In genomic region chr3:95938835-95939234, GRCm38 (mm10) we compare ENCODE assay signal across 9 mouse cellular contexts. TPM values are rescaled to one million over a fixed set of nuclear protein-coding genes. Genes with fewer than 3 reads are reported as not detected.
DNase-seq lines count a peak whose midpoint lies in the region; ATAC-seq and TF ChIP-seq lines count a peak whose summit lies in the region.
"Had no signal": no experiment of that assay in that cellular context is flagged by ENCODE, and none has a peak within 500 bp of the region (broad histone marks: within the 10 kb centered on the region; RNA-seq: fewer than 3 reads in every experiment).

No protein-coding gene starts in this region.

- no peak overlapping the region for H3K27ac ChIP-seq in liver, adult 2 months (replicated peaks; ENCODE audit: insufficient read depth, low read depth, low read length)
- H3K27ac ChIP-seq in liver, embryonic 12.5 days, result no peak overlapping the region
- no peak overlapping the region for H3K27ac ChIP-seq in cortical plate, adult 2 months (ENCODE audit: insufficient read depth, low read length)
- H3K27ac ChIP-seq in small intestine, adult 2 months (ENCODE audit: insufficient read depth, low read depth, low read length), result no peak overlapping the region
- no peak overlapping the region for H3K27ac ChIP-seq in forebrain, embryonic 10.5 days
- H3K27ac ChIP-seq: lung, embryonic 15.5 days had no signal

- H3K9ac ChIP-seq in liver, adult 2 months (ENCODE audit: low read depth, low read length), result no peak overlapping the region
- no peak overlapping the region for H3K9ac ChIP-seq in liver, embryonic 12.5 days
- H3K9ac ChIP-seq: lung, embryonic 15.5 days had no signal

- TF ChIP-seq CTCF in liver, adult 2 months (IDR thresholded peaks at IDR 0.05; ENCODE audit: low read depth, low read length), result peak; percentile 66
- 0 out of 2 replicates have a peak, but pooled peaks have one; percentile 10 for TF ChIP-seq CTCF in cortical plate, adult 2 months (IDR thresholded peaks at IDR 0.05; ENCODE audit: extremely low read depth, insufficient read depth, low read length)
- peak; percentile 38; the same call in 1 of the 2 replicates for TF ChIP-seq CTCF in small intestine, adult 2 months (IDR thresholded peaks at IDR 0.05; ENCODE audit: extremely low read depth, insufficient read length, insufficient replicate concordance, low read depth, low read length)

- H3K79me2 ChIP-seq in liver, adult 2 months (ENCODE audit: control insufficient read depth, insufficient read depth, low read length), result no peaks in the 10 kb centered on the region

- no peaks in the 10 kb centered on the region for H3K27me3 ChIP-seq in liver, adult 2 months (ENCODE audit: control insufficient read depth, insufficient read depth, low read length)
- no peaks in the 10 kb centered on the region for H3K27me3 ChIP-seq in liver, embryonic 12.5 days (replicated peaks)
- no peaks in the 10 kb centered on the region for H3K27me3 ChIP-seq in small intestine, adult 2 months (ENCODE audit: control insufficient read depth, insufficient read depth, low read length)
- H3K27me3 ChIP-seq in forebrain, embryonic 10.5 days (ENCODE audit: poor library complexity, severe bottlenecking), result no peaks in the 10 kb centered on the region
- H3K27me3 ChIP-seq: lung, embryonic 15.5 days had no signal

- H3K4me2 ChIP-seq in liver, embryonic 12.5 days, result no peak overlapping the region
- H3K4me2 ChIP-seq: lung, embryonic 15.5 days had no signal

- no peak for ATAC-seq in liver, embryonic 12.5 days

- WGBS in liver, adult 2 months, result 96% methylated on average over 15 of the region's 15 CpGs
- 85% methylated on average over 15 of the region's 15 CpGs for WGBS in liver, embryonic 12.5 days (ENCODE audit: insufficient replicate concordance)
- WGBS in small intestine, adult 2 months, result 93% methylated on average over 15 of the region's 15 CpGs
- 92% methylated on average over 15 of the region's 15 CpGs for WGBS in forebrain, embryonic 10.5 days

- H3K9me3 ChIP-seq in liver, embryonic 12.5 days (replicated peaks), result no peaks in the 10 kb centered on the region
- no peaks in the 10 kb centered on the region for H3K9me3 ChIP-seq in forebrain, embryonic 10.5 days
- H3K9me3 ChIP-seq: lung, embryonic 15.5 days had no signal

- H3K4me3 ChIP-seq in liver, adult 2 months (ENCODE audit: insufficient read depth, low read depth, low read length), result no peak overlapping the region
- H3K4me3 ChIP-seq in liver, embryonic 12.5 days, result no peak overlapping the region
- H3K4me3 ChIP-seq in cortical plate, adult 2 months (ENCODE audit: insufficient read depth, low read length), result no peak overlapping the region
- no peak overlapping the region for H3K4me3 ChIP-seq in small intestine, adult 2 months (ENCODE audit: low read depth, low read length)
- H3K4me3 ChIP-seq in forebrain, embryonic 10.5 days, result no peak overlapping the region
- H3K4me3 ChIP-seq: lung, embryonic 15.5 days had no signal

- H3K36me3 ChIP-seq in liver, adult 2 months (ENCODE audit: control insufficient read depth, insufficient read depth, low read length), result peaks cover 29% of the 10 kb centered on the region
- H3K36me3 ChIP-seq in liver, embryonic 12.5 days, result peaks cover 96% of the 10 kb centered on the region
- H3K36me3 ChIP-seq in small intestine, adult 2 months (ENCODE audit: control insufficient read depth, insufficient read depth, low read length), result peaks cover 65% of the 10 kb centered on the region
- H3K36me3 ChIP-seq in forebrain, embryonic 10.5 days (replicated peaks), result peaks cover 98% of the 10 kb centered on the region

- peak; percentile 52 for DNase-seq in adrenal gland, postnatal 14 days
- DNase-seq in adrenal gland, postnatal 4 days (ENCODE audit: low spot score in 2 of 2), result no peak
- no peak for DNase-seq in liver, adult 2 months (ENCODE audit: extremely low read depth, low read depth, low spot score)
- DNase-seq in right cerebral cortex, postnatal 14 days, result no peak
- no peak for DNase-seq in forebrain, embryonic 10.5 days (ENCODE audit: extremely low spot score, low spot score)

- H3K4me1 ChIP-seq in liver, adult 2 months (ENCODE audit: control insufficient read depth, insufficient read depth, low read length), result no peaks in the 10 kb centered on the region
- H3K4me1 ChIP-seq in liver, embryonic 12.5 days, result no peaks in the 10 kb centered on the region
- H3K4me1 ChIP-seq in cortical plate, adult 2 months (ENCODE audit: control insufficient read depth, insufficient read depth, low read length), result no peaks in the 10 kb centered on the region
- no peaks in the 10 kb centered on the region for H3K4me1 ChIP-seq in small intestine, adult 2 months (ENCODE audit: control insufficient read depth, insufficient read depth, insufficient read length, low read length)
- no peaks in the 10 kb centered on the region for H3K4me1 ChIP-seq in forebrain, embryonic 10.5 days
- H3K4me1 ChIP-seq: lung, embryonic 15.5 days had no signal

- no peak for TF ChIP-seq POLR2A in liver, adult 2 months (IDR thresholded peaks at IDR 0.05; ENCODE audit: extremely low read depth, insufficient read depth, low read length)
- no peak for TF ChIP-seq POLR2A in cortical plate, adult 2 months (IDR thresholded peaks at IDR 0.05; ENCODE audit: extremely low read depth, insufficient read depth, low read length)
- TF ChIP-seq POLR2A in small intestine, adult 2 months (IDR thresholded peaks at IDR 0.05; ENCODE audit: low read depth, low read length), result no peak

RNA-seq across cellular contexts. Expression of gene Anp32e, which starts 9.8 kb away (rescaled TPM):
- total RNA-seq in adrenal gland, postnatal 14 days (2021), result 94.6 and 102 TPM in 2 replicates
- 100 to 1,000 TPM; 145 to 146 TPM for total RNA-seq in adrenal gland, postnatal 4 days (2021)
- total RNA-seq in liver, adult 2 months (2014; rRNA removed), result 8.5 and 11.7 TPM in 2 replicates
- 3.7 and 3.8 TPM in 2 replicates for polyA plus RNA-seq in liver, adult 2 months (2012; rRNA removed)
- 185 and 198 TPM in 2 replicates for polyA plus RNA-seq in liver, embryonic 12.5 days (2016; fragmentation: Nextera tagmentation; extraction: Ambion mirVana)
- 69.8 and 85.5 TPM in 2 replicates for polyA plus RNA-seq in cortical plate, adult 2 months (2012; rRNA removed)
- polyA plus RNA-seq in small intestine, adult 2 months (2012; rRNA removed), result 4.7 and 8.7 TPM in 2 replicates
- polyA plus RNA-seq in forebrain, embryonic 10.5 days (2016; fragmentation: Nextera tagmentation; extraction: Ambion mirVana), result 421 and 423 TPM in 2 replicates

RNA-seq across cellular contexts. Expression of gene Car14, which starts 34.3 kb away (rescaled TPM):
- 20.1 and 20.3 TPM in 2 replicates for total RNA-seq in adrenal gland, postnatal 14 days (2021)
- 1 to 10 TPM; 2.3 to 2.5 TPM for total RNA-seq in adrenal gland, postnatal 4 days (2021)
- 24.5 and 35.6 TPM in 2 replicates for total RNA-seq in liver, adult 2 months (2014; rRNA removed)
- 47.9 and 56.8 TPM in 2 replicates for polyA plus RNA-seq in liver, adult 2 months (2012; rRNA removed)
- 10.3 and 10.6 TPM in 2 replicates for polyA plus RNA-seq in liver, embryonic 12.5 days (2016; fragmentation: Nextera tagmentation; extraction: Ambion mirVana)
- 19.9 and 22.3 TPM in 2 replicates for polyA plus RNA-seq in cortical plate, adult 2 months (2012; rRNA removed)
- polyA plus RNA-seq in small intestine, adult 2 months (2012; rRNA removed), result 0.75 and 0.81 TPM in 2 replicates
- 98.8 and 119 TPM in 2 replicates for polyA plus RNA-seq in forebrain, embryonic 10.5 days (2016; fragmentation: Nextera tagmentation; extraction: Ambion mirVana)

RNA-seq across cellular contexts. Expression of gene Aph1a, which starts 45.1 kb away (rescaled TPM):
- 165 and 175 TPM in 2 replicates for total RNA-seq in adrenal gland, postnatal 14 days (2021)
- 100 to 1,000 TPM; 156 to 163 TPM for total RNA-seq in adrenal gland, postnatal 4 days (2021)
- total RNA-seq in liver, adult 2 months (2014; rRNA removed), result 36.2 and 43.2 TPM in 2 replicates
- 181 and 255 TPM in 2 replicates for polyA plus RNA-seq in liver, adult 2 months (2012; rRNA removed)
- 16.5 and 19.0 TPM in 2 replicates for polyA plus RNA-seq in liver, embryonic 12.5 days (2016; fragmentation: Nextera tagmentation; extraction: Ambion mirVana)
- polyA plus RNA-seq in cortical plate, adult 2 months (2012; rRNA removed), result 68.6 and 71.6 TPM in 2 replicates
- 126 and 211 TPM in 2 replicates for polyA plus RNA-seq in small intestine, adult 2 months (2012; rRNA removed)
- 28.7 and 29.2 TPM in 2 replicates for polyA plus RNA-seq in forebrain, embryonic 10.5 days (2016; fragmentation: Nextera tagmentation; extraction: Ambion mirVana)

RNA-seq across cellular contexts. Expression of gene BC028528, which starts 47.0 kb away (rescaled TPM):
- 21.1 and 32.7 TPM in 2 replicates for total RNA-seq in adrenal gland, postnatal 14 days (2021)
- total RNA-seq in adrenal gland, postnatal 4 days (2021), result 10 to 100 TPM; 21.3 to 21.5 TPM
- total RNA-seq in liver, adult 2 months (2014; rRNA removed), result 3.7 and 5.3 TPM in 2 replicates
- 0.72 and 0.98 TPM in 2 replicates for polyA plus RNA-seq in liver, adult 2 months (2012; rRNA removed)
- 6.7 and 8.2 TPM in 2 replicates for polyA plus RNA-seq in liver, embryonic 12.5 days (2016; fragmentation: Nextera tagmentation; extraction: Ambion mirVana)
- 14.2 and 15.6 TPM in 2 replicates for polyA plus RNA-seq in cortical plate, adult 2 months (2012; rRNA removed)
- 1.5 and 1.6 TPM in 2 replicates for polyA plus RNA-seq in small intestine, adult 2 months (2012; rRNA removed)
- polyA plus RNA-seq in forebrain, embryonic 10.5 days (2016; fragmentation: Nextera tagmentation; extraction: Ambion mirVana), result 7.2 and 7.6 TPM in 2 replicates

RNA-seq across cellular contexts. Expression of gene Ciart, which starts 56.8 kb away (rescaled TPM):
- total RNA-seq in adrenal gland, postnatal 14 days (2021), result 2.6 and 3.9 TPM in 2 replicates
- total RNA-seq in adrenal gland, postnatal 4 days (2021), result 1 to 10 TPM; 1.7 to 2.2 TPM
- total RNA-seq in liver, adult 2 months (2014; rRNA removed), result 9.2 and 19.5 TPM in 2 replicates
- polyA plus RNA-seq in liver, adult 2 months (2012; rRNA removed), result 1.4 and 1.7 TPM in 2 replicates
- 2.4 and 2.8 TPM in 2 replicates for polyA plus RNA-seq in liver, embryonic 12.5 days (2016; fragmentation: Nextera tagmentation; extraction: Ambion mirVana)
- 54.7 and 63.6 TPM in 2 replicates for polyA plus RNA-seq in cortical plate, adult 2 months (2012; rRNA removed)
- 0.72 and 0.74 TPM in 2 replicates for polyA plus RNA-seq in small intestine, adult 2 months (2012; rRNA removed)
- polyA plus RNA-seq in forebrain, embryonic 10.5 days (2016; fragmentation: Nextera tagmentation; extraction: Ambion mirVana), result 9.1 and 11.8 TPM in 2 replicates

Comparison
In these comparisons a context has a peak if more than half of its experiments do, and no peak if none do; other contexts are left out.
1. CTCF ChIP-seq: peak in every context shown above with its lines; median percentile 66 in liver, adult 2 months; 38 in small intestine, adult 2 months; 10 in cortical plate, adult 2 months.